Mouse (Mus musculus) frontal cortex, adult 2 months (tissue): ENCODE data around the gene Rex1bd. TPM values are rescaled to one million over a fixed set of nuclear protein-coding genes. Genes with fewer than 3 reads are reported as not detected.

ENCODE experiments used
- DNase-seq, 2 experiments: peaks; one replicate each; pipeline ENCODE4 v3.0.0; 2022; ENCODE audit warnings: low spot score in 1 of 2; ENCODE audit errors: extremely low spot score in 1 of 2
- polyA plus RNA-seq: library from polyadenylated mRNA; depleted of rRNA; stranded (reverse); fragments of >200 nt; gene quantifications from 2 replicates; pipeline ENCODE4 v1.2.3, GENCODE M21; 2012; rRNA removed

Gene Rex1bd
- polyA plus RNA-seq, 1 experiment: 197 TPM

GRCm38 (mm10) chr8:70459636-70460035 lies 46.9 kb downstream of the Rex1bd start:
- DNase-seq: no peak

GRCm38 (mm10) chr8:70458462-70458861 lies 48.1 kb downstream of the Rex1bd start:
- no peak for DNase-seq

- no peak for DNase-seq
These were observed 48.7 kb downstream of the Rex1bd start for GRCm38 (mm10) chr8:70457882-70458281.

GRCm38 (mm10) chr8:70456996-70457395 lies 49.6 kb downstream of the Rex1bd start:
- DNase-seq: no peak

Other genes with a start within 250 kb of the Rex1bd start
- 18.2 and 18.5 TPM in 2 replicates for gene Homer3, start 223.9 kb downstream of the Rex1bd start, polyA plus RNA-seq
- gene Ddx49, start 204.3 kb downstream of the Rex1bd start, polyA plus RNA-seq: 48.6 and 51.7 TPM in 2 replicates
- 252 and 259 TPM in 2 replicates for gene Cope, start 204.2 kb downstream of the Rex1bd start, polyA plus RNA-seq
- gene Cers1, start 191.0 kb downstream of the Rex1bd start, polyA plus RNA-seq: 86.7 and 86.9 TPM in 2 replicates
- 34.8 and 63.7 TPM in 2 replicates for gene Gdf1, start 176.9 kb downstream of the Rex1bd start, polyA plus RNA-seq
- gene Upf1, start 153.5 kb downstream of the Rex1bd start, polyA plus RNA-seq: 29.5 and 30.8 TPM in 2 replicates
- 0.19 and 0.26 TPM in 2 replicates for gene Comp, start 133.2 kb downstream of the Rex1bd start, polyA plus RNA-seq
- gene Crtc1, start 67.2 kb downstream of the Rex1bd start, polyA plus RNA-seq: 103 and 110 TPM in 2 replicates
- gene Klhl26, start 29.8 kb downstream of the Rex1bd start, polyA plus RNA-seq: 59.4 and 59.6 TPM in 2 replicates
- gene Tmem59l, start 19.4 kb downstream of the Rex1bd start, polyA plus RNA-seq: 263 and 277 TPM in 2 replicates
- 1.8 and 3.4 TPM in 2 replicates for gene Crlf1, start 13.6 kb downstream of the Rex1bd start, polyA plus RNA-seq
- gene Uba52, start 4.0 kb upstream of the Rex1bd start, polyA plus RNA-seq: 901 and 1,108 TPM in 2 replicates
- gene Fkbp8, start 21.0 kb upstream of the Rex1bd start, polyA plus RNA-seq: 560 and 609 TPM in 2 replicates
- gene Kxd1, start 21.2 kb upstream of the Rex1bd start, polyA plus RNA-seq: 60.6 and 61.4 TPM in 2 replicates
- gene Ell, start 32.7 kb upstream of the Rex1bd start, polyA plus RNA-seq: 25.1 and 25.6 TPM in 2 replicates
- 69.0 and 81.9 TPM in 2 replicates for gene Isyna1, start 87.6 kb upstream of the Rex1bd start, polyA plus RNA-seq
- 266 and 276 TPM in 2 replicates for gene Ssbp4, start 102.1 kb upstream of the Rex1bd start, polyA plus RNA-seq
- 0.78 and 0.86 TPM in 2 replicates for gene Lrrc25, start 109.4 kb upstream of the Rex1bd start, polyA plus RNA-seq
- gene Gdf15, start 125.7 kb upstream of the Rex1bd start, polyA plus RNA-seq: 0.15 and 0.20 TPM in 2 replicates
- 17.2 and 25.8 TPM in 2 replicates for gene Pgpep1, start 153.6 kb upstream of the Rex1bd start, polyA plus RNA-seq
- 113 and 128 TPM in 2 replicates for gene Lsm4, start 166.5 kb upstream of the Rex1bd start, polyA plus RNA-seq
- 226 and 228 TPM in 2 replicates for gene Jund, start 192.2 kb upstream of the Rex1bd start, polyA plus RNA-seq
- 0.32 and 0.40 TPM in 2 replicates for gene Iqcn, start 196.7 kb upstream of the Rex1bd start, polyA plus RNA-seq
- 0.12 TPM in 1 of 2 replicates, not detected in the other for gene Gm3336, start 211.8 kb upstream of the Rex1bd start, polyA plus RNA-seq
- gene Pde4c, start 217.0 kb upstream of the Rex1bd start, polyA plus RNA-seq: 4.6 and 5.1 TPM in 2 replicates
- gene Rab3a, start 247.9 kb upstream of the Rex1bd start, polyA plus RNA-seq: 1,054 and 1,113 TPM in 2 replicates